8 mouse cellular contexts compared by ENCODE assay signal in the genomic region with DNA sequence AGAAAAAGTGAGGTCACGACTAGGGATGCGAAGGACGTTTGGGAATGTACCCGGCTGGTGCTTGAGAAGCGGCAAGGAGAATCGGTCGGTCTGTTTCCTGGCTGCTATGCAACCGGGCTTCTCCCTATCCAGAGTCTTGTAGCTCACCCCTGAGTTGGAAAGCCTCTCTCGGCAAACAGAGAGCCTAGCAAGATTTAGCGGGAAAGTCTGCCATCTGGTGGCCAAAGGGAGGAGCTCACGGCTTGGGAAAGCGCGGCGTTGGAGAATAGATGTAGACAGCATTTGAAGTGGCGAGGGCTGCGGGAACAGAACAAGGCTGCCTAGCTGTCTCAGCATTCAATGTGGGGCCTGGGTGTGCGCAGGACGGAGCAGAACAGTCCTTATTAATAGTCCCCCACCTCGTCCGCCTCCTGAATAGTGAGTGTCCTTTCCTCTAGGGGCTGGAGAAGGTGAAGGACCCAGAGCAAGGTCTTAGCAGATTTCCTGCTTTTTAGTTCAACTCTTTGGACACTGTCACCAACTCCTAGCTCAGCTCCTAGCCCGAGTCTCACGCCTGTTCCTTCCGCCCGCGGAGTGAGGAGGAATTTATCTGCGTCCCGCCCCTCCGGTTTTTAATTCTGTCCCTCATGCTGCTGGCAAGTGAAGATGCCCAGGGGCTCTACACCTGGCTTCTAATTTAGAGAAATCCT. TPM values are rescaled to one million over a fixed set of nuclear protein-coding genes. Genes with fewer than 3 reads are reported as not detected.
A peak's percentile ranks its signal among the peaks of the same experiment; 100 is the strongest.
DNase-seq lines count a peak whose midpoint lies in the region; ATAC-seq lines count a peak whose summit lies in the region.

No protein-coding gene starts in this region.

- peak; percentile 92 for DNase-seq in WW6 (ENCODE audit: low read depth, low spot score)
- DNase-seq in cerebellum, postnatal 14 days = peak; percentile 95
- peak; percentile 83 for DNase-seq in gastrocnemius, adult 18-20 months (ENCODE audit: low spot score)
- peak; percentile 86 for DNase-seq in left cerebral cortex, adult 11 months (ENCODE audit: low spot score)
- DNase-seq in lung, postnatal 36 days = peak; percentile 91
- peak; percentile 96 to 98 for DNase-seq in right cerebral cortex, adult 2 months (ENCODE audit: low spot score in 2 of 2)
- peak; percentile 87 for DNase-seq in urinary bladder, postnatal 36 days (ENCODE audit: low spot score in 2 of 2)

- no peaks in the 10 kb centered on the region for H3K9me3 ChIP-seq in hindbrain, embryonic 16.5 days (ENCODE audit: control insufficient read depth, low read length)

- H3K27me3 ChIP-seq in hindbrain, embryonic 16.5 days (replicated peaks; ENCODE audit: control insufficient read depth, insufficient read depth, low read length) = no peaks in the 10 kb centered on the region

- H3K4me3 ChIP-seq in hindbrain, embryonic 16.5 days (ENCODE audit: low read length) = peak overlapping the region; percentile 20; the same call in 1 of the 2 replicates

- peak overlapping the region; percentile 39 for H3K9ac ChIP-seq in hindbrain, embryonic 16.5 days (ENCODE audit: low read depth, low read length)

- peaks cover 18% of the 10 kb centered on the region for H3K4me1 ChIP-seq in hindbrain, embryonic 16.5 days (ENCODE audit: control insufficient read depth, insufficient read depth, low read depth, low read length)

- no peaks in the 10 kb centered on the region for H3K36me3 ChIP-seq in hindbrain, embryonic 16.5 days (ENCODE audit: control insufficient read depth, insufficient read depth, low read length)

- WGBS in hindbrain, embryonic 16.5 days = 6% methylated on average over 28 of the region's 28 CpGs

- H3K27ac ChIP-seq in hindbrain, embryonic 16.5 days (ENCODE audit: low read depth, low read length) = 0 out of 2 replicates have a peak overlapping the region, but pooled peaks have one; percentile 18

- ATAC-seq in hindbrain, embryonic 16.5 days = peak; percentile 93

- peak overlapping the region; percentile 53 for H3K4me2 ChIP-seq in hindbrain, embryonic 16.5 days (ENCODE audit: low read length)

RNA-seq across cellular contexts. Expression of gene Wwc1, which starts 21.1 kb away (rescaled TPM):
- under 1 TPM; 0.07 to 0.25 TPM for total RNA-seq in gastrocnemius, adult 18-20 months (2021)
- polyA plus RNA-seq in hindbrain, embryonic 16.5 days (2015; fragmentation: Nextera tagmentation; extraction: Ambion mirVana) = 6.4 and 7.8 TPM in 2 replicates

Comparison
In these comparisons a context has a peak if more than half of its experiments do, and no peak if none do; other contexts are left out.
1. Peak in every context shown above with its lines: DNase-seq, ATAC-seq, H3K4me3 ChIP-seq and H3K27ac ChIP-seq.